Mouse (Mus musculus) adrenal gland (tissue): ENCODE measurements at regions not wholly inside any gene's neighbourhood (a gene's known extent, or its start where the extent isn't known, plus 50 kb on each side); places are given as distances from the start of the nearest gene placed in this dataset.

Experiments
- intact Hi-C: fragments of 180-260 bp; cut with DNase I; formaldehyde crosslinking; loops from one replicate; pipeline ENCODE4 v1.15.1; 2025

- intact Hi-C loops = loop anchor here (5.0 kb wide), 1 partner anchor 59 kb away; no protein-coding TSS in a partner anchor
These were observed 71.0 kb upstream of the Ctnnb1 start for GRCm38 (mm10) chr9:120857849-120858510.

DNA sequence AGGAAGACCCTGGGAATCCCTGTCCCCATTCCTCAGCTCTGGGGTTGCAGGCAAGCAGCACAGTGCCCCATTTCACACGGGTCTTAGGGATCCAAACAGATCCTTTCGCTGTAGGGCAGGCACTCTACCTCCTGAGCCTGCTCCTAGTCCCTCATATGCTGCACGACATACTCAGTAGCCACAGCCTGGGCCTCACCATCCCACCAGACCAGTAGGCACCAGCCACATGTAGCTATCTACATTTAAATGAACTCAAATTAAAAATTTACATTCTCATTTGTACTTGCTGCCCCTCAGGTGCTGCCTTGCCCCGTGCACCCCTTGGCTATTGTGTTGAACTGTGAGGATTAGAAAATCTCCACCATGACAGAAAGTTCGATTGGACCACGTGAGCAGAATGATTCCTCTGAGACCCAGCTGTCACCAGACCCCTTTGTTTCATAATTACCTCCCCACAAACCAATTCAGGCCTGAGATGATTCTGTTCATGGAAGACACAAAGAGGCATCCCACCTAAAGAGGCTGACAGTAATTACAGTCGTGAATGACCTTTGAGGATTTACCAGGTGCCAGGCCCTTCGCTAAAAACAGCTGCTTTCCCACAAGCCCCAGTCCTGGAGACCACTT, 67.9 kb upstream of the Ctnnb1 start:
- intact Hi-C loops = no loop called here

DNA sequence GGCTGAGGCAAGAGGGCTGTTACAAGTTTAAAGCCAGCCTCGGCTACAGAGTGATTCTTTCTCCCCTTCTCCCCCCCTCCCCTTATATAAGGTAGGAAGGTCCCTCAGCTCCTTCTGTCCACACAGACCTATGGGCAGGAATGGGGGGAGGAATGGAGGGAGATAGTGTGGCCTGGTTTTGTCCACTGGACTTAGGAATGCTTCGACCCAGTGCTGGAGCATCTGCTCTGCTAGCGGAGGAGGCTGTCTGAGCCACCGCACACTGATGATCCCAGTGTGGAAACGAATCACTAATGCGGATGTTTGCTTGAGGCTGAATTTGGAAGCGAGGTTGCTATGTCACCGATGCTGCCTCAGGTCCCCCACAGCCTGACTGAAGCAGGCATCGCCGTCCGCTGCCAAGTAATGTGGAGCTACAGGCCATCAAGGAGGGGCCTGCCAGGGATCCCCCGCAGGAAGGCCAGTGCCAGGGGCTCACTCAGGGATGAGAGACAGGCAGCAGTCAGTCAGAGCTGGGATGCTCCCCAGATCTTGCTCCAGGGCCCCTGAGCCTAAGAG, 67.1 kb upstream of the Ctnnb1 start:
- intact Hi-C loops = no loop called here

DNA sequence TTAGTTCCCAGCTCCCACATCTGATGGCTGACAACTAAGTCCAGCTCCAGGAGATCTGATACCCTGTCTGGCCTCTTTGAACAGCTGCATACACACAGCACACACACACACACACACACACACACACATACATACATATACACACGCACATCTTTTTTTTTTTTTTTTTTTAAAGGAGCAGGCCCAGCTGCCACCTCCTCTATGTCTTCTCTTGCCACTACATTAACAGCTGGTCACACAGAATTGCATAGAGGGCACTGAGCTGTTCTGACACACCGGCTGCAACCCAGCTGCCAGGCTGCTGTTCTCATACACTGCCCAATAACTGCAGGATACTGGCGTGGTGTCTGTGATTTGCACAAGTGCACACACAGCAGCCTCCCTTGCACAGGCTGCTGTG, 64.6 kb upstream of the Ctnnb1 start:
- intact Hi-C loops = no loop called here

DNA sequence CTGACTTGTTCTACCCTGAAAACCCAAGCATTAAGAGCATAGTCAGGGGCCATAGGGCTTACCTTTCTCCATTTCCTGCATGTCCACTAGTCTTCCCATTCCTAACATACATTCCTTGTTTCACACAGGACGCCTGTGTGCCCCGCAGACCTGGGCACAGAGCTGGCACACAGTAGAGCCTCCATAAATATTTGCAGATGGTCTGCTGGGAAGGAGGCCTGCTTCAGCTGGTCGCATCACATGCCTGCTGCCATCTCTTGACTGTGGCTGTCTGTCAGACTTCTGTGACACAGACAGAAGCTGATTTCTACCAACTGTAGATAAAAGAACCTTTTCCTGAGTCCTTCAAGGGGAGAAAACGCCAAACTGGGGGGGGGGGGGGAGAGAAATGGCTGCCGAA, 62.8 kb upstream of the Ctnnb1 start:
- intact Hi-C loops = no loop called here

- intact Hi-C loops = no loop called here
These were observed 62.3 kb upstream of the Ctnnb1 start for GRCm38 (mm10) chr9:120866709-120867108.

- intact Hi-C loops = no loop called here
These were observed 61.2 kb upstream of the Ctnnb1 start for GRCm38 (mm10) chr9:120867861-120868260.

GRCm38 (mm10) chr9:120868330-120868729, 60.7 kb upstream of the Ctnnb1 start:
- intact Hi-C loops = no loop called here

GRCm38 (mm10) chr9:120869432-120870081, 59.5 kb upstream of the Ctnnb1 start:
- intact Hi-C loops = no loop called here

DNA sequence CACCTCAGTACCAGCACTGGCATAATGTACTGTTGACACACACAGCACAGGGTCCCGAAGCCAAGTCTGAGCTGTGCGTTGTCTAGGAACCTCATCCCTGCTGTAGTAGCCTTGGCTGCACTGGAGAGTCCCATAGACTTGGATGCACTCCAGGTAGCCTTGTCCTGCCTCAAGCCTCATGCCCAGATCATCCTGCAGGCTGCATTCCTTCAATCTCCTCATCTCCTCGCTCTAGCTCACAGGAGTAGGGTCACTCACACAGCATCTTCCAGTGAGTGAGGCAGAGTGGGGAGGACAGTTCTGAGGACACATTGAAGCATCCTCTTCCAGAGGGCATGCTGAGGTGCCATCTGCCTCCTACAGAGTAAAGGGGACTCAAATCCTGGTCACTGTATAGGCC, 55.7 kb upstream of the Ctnnb1 start:
- intact Hi-C loops = no loop called here

DNA sequence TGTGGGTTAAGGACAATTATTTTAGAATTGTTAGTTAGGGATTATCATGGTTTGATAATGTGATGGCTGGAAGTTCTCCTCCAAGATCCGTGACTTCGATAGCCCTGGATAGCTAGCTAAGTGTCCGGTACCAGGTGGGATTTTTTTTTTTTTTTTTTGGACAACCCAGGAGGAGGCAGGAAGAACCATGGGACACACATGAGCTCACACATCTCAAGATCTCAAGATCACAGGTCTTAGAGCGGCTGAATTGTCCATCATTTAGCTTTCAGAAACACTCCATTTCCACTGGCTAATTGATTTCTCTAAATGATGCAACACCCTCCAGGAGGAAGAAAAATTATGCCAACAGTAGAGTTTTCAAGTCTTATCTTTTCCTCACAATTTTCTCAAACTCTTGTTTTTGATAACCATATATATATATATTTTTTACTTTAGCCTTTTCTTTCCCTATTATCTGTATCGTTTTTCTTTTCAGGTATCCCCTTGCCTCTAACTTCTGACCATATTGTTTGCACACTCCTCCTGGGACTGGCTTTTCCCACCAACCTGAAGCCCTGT, 54.5 kb upstream of the Ctnnb1 start:
- intact Hi-C loops = no loop called here

GRCm38 (mm10) chr9:120877101-120877500, 51.9 kb upstream of the Ctnnb1 start:
- intact Hi-C loops = no loop called here
